Mouse (Mus musculus): ENCODE data around the gene Dst.

Gene Dst

DNA sequence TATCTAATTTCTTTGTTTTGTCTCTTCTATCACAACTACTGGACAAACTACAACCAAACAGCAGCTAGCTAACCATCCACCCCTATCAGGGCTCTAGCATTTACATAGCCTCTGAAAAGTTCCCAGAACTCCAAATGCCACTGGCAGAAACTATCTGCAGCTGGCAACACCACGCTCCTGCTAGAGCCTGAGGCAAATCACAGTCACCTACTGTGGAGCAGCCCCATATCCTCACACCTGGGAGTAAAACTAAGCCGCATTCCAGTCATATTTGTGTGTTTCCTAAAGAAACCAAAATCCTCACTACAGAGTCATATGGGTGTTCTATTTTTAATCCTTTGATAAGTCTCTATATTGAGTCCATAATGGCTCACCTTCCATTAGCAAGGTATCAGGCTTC, 194.6 kb downstream of the Dst start:
- no peak for DNase-seq (ENCODE audit: low spot score)

DNA sequence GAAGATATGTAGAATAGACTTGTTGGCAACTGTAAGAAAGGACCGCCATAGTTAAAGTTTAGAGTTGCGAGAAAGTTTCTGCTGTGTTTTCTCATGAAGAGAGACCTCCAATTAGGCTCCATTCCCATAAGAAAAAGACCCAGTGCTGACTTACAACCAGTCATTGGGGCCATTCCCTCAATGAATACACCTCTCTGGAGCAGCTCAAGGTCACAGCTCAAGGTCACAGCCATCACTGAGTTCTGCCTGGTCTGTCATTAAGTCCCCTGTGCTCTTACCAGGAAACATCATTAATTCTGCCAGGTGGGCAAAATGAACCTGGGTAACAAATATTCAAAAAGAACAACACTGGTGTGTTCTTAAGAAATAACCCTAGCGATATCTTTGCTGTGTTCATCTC, 195.2 kb downstream of the Dst start:
- DNase-seq (ENCODE audit: low spot score) = no peak

DNA sequence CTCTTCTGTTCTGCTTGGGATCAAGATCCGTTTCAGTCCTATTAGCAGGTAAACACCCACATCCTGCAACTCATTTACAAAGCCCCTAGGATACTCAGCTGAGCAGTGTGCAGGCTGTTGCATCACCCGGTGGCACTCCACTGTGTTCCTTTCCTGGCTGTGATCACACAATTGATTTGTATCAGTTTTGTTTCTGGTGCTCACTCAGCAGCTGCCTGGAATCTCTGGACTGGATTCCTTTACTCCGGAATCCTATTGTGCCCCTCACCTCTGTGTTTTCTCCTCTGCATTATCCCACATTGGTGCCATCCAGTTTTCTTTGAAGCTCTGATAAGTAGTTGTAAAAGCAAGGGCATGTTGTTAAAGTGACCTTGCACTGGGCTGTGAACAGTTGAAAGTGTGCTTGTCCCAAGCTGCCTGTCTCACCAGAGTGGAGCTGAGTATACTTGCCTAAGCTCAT, 195.7 kb downstream of the Dst start:
- DNase-seq (ENCODE audit: low spot score) = peak; percentile 48

DNA sequence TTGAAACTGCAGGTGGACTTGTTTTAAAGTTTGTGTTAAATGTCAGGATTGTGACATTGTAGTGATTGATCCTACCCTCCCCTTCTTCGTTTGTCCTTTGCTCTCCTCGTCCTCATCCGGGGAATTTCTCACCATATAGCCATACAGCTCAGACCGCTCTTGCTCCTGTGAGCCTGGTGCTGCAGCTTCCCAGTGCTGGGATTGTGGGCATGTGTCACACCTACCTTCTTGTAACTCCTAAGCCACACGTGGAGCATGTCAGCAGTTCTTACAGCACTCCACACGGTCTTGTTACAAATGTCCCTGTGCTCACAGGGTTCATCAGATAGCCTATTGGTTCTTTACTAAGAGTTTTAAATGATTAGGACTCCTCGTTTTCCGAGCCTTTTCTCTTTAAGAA, 196.8 kb downstream of the Dst start:
- DNase-seq (ENCODE audit: low spot score) = no peak

DNA sequence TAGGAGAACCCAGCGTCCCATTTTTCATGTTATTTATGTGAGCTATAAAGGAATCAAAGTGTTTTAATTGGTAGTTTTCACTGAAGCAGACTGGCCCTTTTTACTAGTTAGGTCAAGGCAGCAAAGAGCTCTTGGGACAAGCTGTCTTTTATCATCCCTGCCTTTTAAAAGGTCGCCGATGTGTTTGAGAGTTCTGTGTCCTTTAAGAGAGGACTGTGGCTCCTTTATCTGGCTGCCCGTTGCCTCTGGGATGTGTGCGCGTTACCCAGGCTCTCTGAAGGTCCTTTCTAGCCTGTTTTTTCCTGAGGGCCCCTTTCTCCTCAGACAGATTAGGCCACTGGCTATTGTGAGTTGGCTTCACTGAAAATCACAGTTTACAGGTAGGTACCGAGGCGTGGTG, 198.6 kb downstream of the Dst start:
- no peak for DNase-seq (ENCODE audit: low spot score)

DNA sequence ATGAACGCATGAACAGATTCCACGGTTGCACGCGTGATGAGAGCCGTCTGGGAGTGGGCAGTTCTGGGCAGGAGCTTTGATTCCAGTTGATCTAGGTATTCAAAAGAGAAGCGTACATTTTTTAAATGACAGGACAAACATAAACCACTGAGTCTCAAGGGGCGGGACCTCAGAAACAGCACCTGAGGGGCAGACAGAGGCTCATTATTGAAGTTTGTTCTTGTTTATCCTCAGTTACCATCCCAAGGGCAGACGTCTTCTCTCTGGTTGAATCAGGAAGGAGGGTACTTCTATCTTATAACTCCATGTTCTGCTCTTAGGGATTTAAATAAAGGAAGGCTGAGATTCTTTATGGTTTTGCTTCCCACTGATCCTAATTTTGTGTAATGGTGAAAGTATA, 199.1 kb downstream of the Dst start:
- DNase-seq (ENCODE audit: low spot score) = no peak

DNA sequence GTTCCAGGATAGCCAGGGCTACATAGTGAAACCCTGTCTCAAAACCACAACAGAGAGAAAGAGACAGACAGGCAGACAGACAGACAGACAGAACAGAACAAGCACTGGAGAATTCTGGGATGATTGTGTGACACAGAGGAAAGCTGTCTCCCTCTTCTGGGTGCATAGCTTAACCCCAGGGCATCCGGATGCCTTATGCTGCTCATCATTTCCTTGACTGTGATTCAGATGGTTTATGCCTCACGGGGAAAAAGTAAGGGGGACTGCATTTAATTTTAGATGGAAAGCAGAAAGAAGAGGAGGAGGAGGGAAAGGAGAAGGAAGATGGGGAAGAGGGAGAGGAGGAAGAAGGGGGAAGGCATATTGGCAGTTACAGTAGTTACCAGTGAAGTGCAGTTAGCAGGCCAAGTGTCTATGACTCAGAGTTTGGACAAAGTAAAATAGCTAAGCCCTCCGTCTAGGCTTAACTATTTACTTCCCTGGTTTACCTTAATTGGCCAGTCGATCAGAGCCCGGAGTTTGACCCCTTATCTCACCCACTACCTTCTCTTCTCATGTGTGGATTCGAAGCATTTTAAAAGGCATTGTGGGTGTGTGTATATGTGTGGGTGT, 201.7 kb downstream of the Dst start:
- no peak for DNase-seq (ENCODE audit: low spot score)

DNA sequence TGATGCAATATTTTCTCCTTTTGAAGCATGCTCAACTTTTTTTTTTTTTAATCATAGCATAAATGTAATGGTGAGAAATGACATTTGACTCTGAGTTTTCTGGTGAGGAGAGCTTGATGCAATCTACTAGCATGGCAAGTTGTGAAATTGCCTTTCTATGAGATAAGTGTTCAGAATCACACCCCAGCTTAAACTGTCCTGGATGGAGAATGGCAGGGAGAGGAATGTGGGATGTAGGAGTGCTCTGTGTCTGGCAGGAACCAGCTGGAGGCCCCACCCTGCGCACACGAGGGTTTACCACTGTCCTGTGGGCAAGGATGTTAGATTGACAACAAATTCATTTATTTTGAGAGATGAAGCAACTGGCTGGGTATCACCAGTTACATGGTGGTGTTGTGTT, 202.8 kb downstream of the Dst start:
- DNase-seq (ENCODE audit: low spot score) = no peak

DNA sequence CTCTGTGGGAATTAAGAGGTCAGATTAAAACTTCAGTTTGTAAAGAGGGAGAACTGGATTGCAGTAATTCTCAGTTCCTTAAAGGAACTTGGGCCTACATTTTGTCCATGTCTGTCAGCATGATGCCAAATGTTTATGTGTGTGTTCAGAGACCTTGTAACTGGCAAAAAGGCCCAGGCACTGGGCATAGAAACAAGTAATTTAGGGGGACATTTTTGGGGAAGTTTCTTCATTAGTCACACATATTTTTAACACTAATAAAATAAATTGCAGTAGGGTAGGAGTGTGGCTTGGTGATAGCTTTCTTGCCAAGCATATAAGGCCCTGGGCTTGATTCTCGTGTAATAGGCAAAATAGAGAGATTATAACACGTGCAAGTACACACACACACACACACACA, 203.9 kb downstream of the Dst start:
- DNase-seq (ENCODE audit: low spot score) = no peak

DNA sequence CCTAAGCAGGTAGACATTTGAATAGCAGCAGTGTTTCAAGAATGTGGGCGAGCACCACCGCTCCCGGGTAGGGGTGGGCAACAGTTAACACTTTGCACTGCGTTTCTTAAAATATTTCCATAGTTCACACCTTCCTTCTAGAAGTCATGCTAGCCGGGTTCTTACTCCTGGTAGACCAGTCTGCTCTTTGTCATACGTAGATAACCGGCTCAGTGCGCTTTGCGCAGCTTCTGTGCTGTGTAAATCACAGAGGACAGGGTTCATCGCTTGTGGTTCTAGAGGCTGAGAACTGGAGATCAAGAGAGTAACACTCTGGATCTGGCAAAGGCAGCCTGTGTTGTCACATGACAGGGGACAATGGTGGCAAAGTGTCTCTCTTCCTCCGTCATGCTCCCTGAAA, 208.4 kb downstream of the Dst start:
- DNase-seq (ENCODE audit: low spot score) = no peak

DNA sequence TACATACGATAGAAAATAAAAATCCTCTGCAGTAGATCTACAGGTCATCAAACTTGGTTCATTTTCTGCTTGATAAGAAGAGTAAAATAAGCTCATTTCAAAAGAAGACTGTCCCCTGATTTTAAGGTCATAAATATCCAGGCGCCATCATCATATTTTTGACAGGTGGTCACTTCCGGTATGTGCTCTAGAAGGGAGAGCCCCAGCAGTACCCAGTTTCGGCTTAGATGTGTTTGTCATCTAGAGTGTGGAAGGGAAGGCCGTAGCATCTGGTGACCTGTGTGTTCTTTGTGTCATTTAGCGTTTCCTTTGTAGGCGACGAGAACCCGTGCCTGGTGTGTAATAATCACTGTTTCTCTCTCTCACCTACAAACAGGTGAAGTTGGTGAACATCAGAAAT, 209.0 kb downstream of the Dst start:
- no peak for DNase-seq (ENCODE audit: low spot score)

DNA sequence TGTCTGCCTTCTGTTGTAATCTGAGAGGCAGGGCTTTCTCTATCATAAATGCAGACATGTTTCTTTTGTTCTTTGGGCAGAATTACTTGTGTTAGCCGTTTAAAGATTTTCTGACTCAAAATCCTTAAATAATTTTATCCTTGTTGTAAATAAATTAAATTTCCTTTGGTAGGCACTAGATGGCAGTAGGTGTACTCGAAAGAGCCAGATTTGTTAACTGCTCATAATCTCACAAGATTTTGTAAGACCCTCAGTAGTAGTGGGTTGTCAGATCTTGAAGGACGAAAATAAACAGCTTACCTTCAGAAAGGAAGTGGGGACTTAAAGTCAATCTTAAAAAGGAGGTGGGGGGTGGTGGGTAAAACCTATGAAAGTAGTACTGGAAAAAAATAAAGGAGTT, 209.7 kb downstream of the Dst start:
- DNase-seq (ENCODE audit: low spot score) = peak; percentile 60

DNA sequence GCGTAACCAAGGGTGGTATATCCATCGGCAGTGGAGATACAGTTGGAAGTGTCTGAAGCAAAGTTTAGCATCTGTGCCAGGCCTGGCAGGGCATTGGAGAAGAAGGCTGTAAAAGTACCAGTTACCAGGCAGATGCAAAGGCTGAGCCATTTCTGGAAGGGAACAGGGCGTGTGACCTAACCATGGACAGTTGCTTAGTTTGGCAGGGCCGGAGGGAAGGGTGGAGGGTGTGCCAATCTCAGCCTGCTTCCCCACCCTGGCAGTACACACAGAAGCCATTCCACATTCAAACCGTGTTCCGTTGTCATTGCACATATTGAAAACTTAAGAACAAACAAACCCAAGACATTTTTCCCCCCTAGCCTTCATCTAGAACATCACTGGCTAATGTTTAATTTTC, 212.0 kb downstream of the Dst start:
- DNase-seq (ENCODE audit: low spot score) = no peak

DNA sequence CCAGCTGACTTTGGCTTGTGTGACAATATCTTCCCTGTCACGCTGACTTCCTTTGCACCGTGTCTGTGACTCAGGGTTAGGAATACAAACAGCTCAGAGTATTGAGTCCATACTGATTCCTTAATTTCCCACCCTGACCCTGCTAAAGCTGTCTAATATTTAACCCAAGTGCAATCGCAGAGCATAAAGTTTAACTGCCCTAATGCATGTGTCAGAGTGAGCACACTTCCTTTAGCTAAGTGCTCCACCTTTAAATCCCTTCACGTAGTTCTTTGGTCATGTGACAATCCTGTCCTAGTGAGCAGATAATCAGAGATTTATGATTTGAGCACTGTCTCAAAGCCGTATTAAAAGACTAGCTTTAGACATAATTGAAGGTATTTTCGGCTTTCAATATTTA, 212.6 kb downstream of the Dst start:
- DNase-seq (ENCODE audit: low spot score) = no peak

DNA sequence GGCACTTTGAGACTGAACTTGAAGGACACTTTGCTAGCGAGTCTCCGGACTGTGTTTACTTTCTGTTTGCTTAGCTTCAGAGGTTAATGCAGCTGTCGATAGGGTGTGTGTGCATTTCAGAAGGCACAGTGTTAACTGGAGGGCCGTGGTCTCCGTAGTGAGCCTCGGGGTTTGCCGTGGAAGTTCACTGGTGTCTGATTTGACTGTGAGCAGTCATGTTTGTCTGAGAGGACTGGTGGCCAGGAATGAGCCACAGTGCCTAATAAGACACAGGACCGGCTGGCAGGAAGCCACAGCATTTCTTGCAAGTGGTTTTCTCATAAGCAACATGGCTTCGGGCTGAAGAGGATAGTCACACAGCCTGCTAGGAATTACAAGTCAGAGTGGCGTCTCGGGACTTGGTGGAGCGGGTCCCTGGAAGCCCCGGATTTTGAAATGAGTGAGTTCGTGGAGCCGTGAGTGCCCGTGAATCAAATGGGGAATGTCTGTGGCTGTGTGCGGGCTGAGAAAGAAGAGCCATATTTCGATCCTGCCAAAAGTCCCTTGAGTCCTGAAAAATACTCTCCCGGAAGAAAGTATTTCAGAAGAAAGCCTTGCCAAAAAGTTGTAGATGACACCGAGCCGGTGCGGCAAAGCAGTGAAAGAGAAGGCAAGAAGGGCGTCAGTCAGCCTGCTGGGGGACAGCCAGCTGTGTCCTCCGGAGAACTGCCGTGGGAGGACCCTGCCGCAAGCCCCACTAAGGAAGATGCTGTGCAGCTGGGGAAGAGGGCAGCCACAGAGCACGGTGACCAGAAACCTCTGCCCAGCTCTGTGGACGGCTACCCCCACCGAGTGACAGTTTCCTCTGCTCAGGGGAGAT, 213.4 kb downstream of the Dst start:
- no peak for DNase-seq (ENCODE audit: low spot score)

DNA sequence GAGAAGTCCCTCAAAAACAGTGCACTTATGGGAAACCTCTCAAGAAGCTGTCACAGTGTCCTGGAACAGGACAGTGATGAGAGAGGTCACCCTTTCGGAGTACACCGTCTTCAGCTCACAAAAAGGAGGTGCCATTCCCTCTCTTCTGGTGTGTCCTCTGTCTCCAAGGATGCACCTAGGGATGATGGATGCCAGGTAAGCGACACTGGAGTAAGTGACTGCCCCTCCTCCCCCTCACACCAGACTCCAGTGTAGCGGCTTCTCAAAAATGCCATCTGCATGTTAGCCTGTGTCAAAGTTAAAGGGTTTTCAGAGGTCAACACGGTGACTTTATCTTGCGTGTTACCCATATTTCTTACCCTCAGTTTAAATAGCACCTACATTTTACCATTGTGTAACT, 214.2 kb downstream of the Dst start:
- no peak for DNase-seq (ENCODE audit: low spot score)

DNA sequence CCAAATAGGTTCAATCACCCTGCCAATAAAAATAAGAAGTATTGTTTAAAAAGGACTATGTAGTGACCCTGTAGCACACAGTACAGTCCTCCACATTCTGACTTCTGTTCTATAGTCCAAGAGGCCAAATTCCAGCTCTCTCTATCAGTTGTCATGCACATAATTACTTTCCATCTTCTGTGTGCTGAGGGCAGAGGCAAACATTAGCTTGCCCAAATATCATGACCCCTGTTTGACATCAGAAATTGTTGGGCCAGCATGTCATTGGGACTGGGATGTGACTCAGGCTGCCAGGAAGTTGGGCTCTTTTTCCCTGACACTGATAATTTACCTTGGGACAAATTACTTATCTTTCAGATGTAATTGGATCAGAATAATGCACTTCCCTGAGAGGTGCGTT, 214.9 kb downstream of the Dst start:
- no peak for DNase-seq (ENCODE audit: low spot score)

DNA sequence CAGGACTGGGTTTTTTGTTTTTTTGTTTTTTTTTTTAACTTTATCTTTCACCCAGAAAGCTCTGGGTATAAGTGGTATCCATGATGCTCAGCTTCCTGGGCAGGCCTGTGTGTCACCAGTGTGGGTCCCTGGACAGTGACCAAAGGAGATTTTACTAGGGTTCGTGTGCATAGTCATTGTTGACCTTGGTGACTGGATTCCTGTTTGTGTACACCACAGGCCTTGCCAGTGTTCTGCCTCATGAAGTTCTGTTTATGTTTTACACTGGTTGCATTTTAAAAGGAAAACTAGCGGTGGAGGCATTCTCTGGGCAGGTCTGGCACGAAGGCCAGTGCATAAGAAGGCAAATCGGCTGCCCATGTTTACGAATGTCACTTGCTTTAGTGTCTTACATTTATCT, 215.3 kb downstream of the Dst start:
- DNase-seq (ENCODE audit: low spot score) = no peak

DNA sequence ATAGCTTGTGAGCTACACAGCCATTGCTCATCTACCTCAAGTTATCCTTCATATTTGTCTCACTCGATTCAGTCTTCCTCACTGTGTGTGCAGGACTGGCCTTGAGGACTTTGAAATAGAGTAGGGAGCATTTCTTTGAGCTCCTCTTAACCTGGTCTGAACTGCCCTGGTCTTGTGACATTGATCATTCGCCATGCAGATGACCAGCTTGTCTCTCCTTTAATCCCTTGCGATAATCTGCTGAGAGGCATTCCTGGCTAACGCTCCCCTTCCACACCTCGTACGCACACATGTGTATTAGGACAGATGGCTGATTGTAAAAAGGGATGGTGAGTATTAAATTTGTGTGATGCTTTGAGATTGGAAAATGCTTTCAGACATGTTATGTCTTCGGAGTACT, 216.4 kb downstream of the Dst start:
- no peak for DNase-seq (ENCODE audit: low spot score)

DNA sequence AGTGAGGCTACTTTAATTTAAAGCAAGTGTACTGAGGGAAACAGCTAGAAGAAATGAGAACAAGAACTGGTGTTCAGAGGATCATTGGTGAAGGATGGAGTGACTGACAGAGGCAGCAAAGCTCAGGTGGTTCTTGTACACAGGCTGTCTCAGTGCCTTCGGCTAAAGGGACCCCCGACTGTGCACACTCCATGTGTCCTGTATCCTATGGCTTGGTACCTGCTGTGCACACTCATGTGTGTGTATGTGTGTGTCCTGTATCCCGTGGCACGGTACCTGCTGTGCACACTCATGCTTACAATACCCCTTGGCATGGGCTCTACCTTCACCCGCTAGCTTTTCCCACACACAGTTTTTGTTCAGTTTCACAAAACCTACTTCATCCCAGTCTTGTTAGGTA, 217.1 kb downstream of the Dst start:
- DNase-seq (ENCODE audit: low spot score) = no peak

DNA sequence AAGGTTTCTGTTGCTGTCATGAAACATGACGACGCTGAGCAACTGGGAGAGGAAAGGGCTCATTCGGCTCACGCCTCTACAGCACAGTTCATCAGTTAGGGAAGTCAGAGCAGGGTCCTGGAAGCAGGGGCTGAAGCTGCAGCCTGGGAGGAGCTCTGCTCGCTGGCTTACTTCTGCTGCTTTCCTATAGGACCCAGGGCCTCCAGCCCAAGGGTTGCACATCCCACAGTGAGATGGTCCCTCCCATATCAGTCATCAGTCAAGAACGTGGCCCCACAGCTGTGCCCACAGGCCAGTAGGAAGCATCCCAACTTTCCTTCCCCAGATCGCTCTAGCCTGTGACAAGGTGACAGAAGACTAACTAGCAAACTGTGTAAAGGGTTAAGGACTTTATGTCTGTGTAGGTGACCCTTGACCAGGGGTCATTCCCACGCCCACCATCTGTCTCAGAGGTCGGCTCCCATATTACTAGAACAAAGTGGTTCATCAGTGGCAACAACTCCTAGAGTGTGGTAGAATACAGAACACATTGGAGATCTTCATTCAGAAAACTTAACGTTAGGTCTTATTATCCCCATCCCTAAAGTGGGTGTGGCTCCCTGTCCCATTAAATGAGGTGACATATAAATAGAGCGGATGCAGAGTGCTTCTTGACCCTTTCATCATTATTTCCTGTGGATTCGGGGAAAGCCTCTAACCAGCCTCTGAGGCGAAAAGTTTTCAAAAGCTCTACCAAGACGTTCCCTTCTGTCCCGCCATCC, 219.9 kb downstream of the Dst start:
- DNase-seq (ENCODE audit: low spot score) = no peak

DNA sequence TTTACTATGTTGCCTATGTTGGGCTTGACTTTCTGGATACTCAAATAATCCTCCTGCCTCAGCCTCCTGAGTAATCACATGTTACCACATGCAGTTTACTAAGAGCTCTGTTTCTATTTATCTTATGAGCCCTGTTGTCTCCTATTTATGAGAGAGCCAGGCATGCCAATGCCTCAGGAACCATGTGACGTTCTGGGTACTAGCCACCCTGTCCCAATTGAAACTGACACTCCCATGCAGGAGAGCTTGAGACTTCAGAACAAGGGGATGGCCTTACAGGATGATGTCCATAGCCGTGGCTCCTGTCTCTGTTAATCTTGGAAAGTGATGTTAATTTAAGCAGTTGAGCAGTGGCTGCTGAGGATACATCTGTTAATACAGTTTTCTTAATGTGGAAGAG, 220.8 kb downstream of the Dst start:
- no peak for DNase-seq (ENCODE audit: low spot score)

DNA sequence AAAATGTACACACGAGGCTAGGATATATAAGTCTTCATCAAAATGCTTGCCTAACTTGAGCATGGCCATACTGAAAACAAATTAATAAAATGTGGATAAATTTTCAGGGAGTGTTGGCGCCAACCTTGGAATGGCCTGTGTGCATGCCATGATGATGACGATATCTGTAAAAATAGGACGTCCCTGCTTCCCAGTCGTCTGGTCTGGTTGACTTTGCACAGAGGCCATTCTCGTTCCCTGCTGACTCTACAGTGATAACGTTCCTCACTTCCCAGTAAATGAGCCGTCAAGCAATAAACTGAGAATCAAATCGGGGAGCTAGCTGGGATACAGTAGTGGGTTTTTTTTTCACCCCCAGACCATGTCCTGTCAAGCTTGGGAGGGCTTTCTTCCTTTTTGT, 221.7 kb downstream of the Dst start:
- no peak for DNase-seq (ENCODE audit: low spot score)
